Mouse (Mus musculus) left cerebral cortex, adult 11 months (tissue): ENCODE data around the gene Dlgap3.

Experiments
- DNase-seq: peaks from one replicate; pipeline ENCODE4 v3.0.0; 2022; ENCODE audit warnings: low spot score

Gene Dlgap3

GRCm38 (mm10) chr4:127168914-127169345 lies at the start of gene Dlgap3:
Dlgap3 (plus strand) TSS chr4:127169204.
- DNase-seq, result no peak

- no peak for DNase-seq
Measured at GRCm38 (mm10) chr4:127123391-127123790, 45.6 kb upstream of the Dlgap3 start, which contains the start of gene Tmem35b. Tmem35b (plus strand) TSS chr4:127123691.

- DNase-seq, result no peak
Measured at GRCm38 (mm10) chr4:127124331-127124730, 44.7 kb upstream of the Dlgap3 start.

- DNase-seq, result peak; percentile 13
Measured at GRCm38 (mm10) chr4:127125834-127126463, 43.1 kb upstream of the Dlgap3 start.

- DNase-seq, result no peak
Measured at GRCm38 (mm10) chr4:127134687-127135086, 34.3 kb upstream of the Dlgap3 start.

GRCm38 (mm10) chr4:127137591-127137990 lies 31.4 kb upstream of the Dlgap3 start:
- DNase-seq, result no peak

GRCm38 (mm10) chr4:127138486-127138885 lies 30.5 kb upstream of the Dlgap3 start:
- no peak for DNase-seq

GRCm38 (mm10) chr4:127150031-127150430 lies 19.0 kb upstream of the Dlgap3 start:
- no peak for DNase-seq

GRCm38 (mm10) chr4:127153345-127153744 lies 15.7 kb upstream of the Dlgap3 start:
- no peak for DNase-seq

GRCm38 (mm10) chr4:127155757-127156156 lies 13.2 kb upstream of the Dlgap3 start:
- no peak for DNase-seq

- DNase-seq, result no peak
Measured at GRCm38 (mm10) chr4:127157746-127158145, 11.3 kb upstream of the Dlgap3 start.

GRCm38 (mm10) chr4:127163926-127164325 lies 5.1 kb upstream of the Dlgap3 start:
- DNase-seq, result no peak

- no peak for DNase-seq
Measured at GRCm38 (mm10) chr4:127167096-127167495, 1.9 kb upstream of the Dlgap3 start.

GRCm38 (mm10) chr4:127167731-127168130 lies 1.3 kb upstream of the Dlgap3 start:
- no peak for DNase-seq

GRCm38 (mm10) chr4:127168211-127168913 lies 642 bp upstream of the Dlgap3 start:
- DNase-seq, result no peak

GRCm38 (mm10) chr4:127169346-127170221 lies 580 bp downstream of the Dlgap3 start:
- no peak for DNase-seq

- DNase-seq, result no peak
Measured at GRCm38 (mm10) chr4:127170866-127171265, 1.9 kb downstream of the Dlgap3 start.

GRCm38 (mm10) chr4:127171341-127171905 lies 2.4 kb downstream of the Dlgap3 start:
- DNase-seq, result no peak

GRCm38 (mm10) chr4:127172119-127172518 lies 3.1 kb downstream of the Dlgap3 start:
- DNase-seq, result no peak

- DNase-seq, result no peak
Measured at GRCm38 (mm10) chr4:127172614-127173013, 3.6 kb downstream of the Dlgap3 start.

- DNase-seq, result no peak
Measured at GRCm38 (mm10) chr4:127173461-127173860, 4.5 kb downstream of the Dlgap3 start.
